ENCODE assay signal across 13 mouse cellular contexts in genomic region chr5:36918016-36918415, GRCm38 (mm10). TPM values are rescaled to one million over a fixed set of nuclear protein-coding genes. Genes with fewer than 3 reads are reported as not detected.
"Had no signal": no experiment of that assay in that cellular context is flagged by ENCODE, and none has a peak within 500 bp of the region (broad histone marks: within the 10 kb centered on the region; RNA-seq: fewer than 3 reads in every experiment).

No protein-coding gene starts in this region.

- H3K4me1 ChIP-seq: limb, embryonic 15.5 days; liver, embryonic 12.5 days had no signal

- H3K4me3 ChIP-seq: limb, embryonic 15.5 days; liver, embryonic 12.5 days; lung, embryonic 15.5 days; midbrain, embryonic 10.5 days had no signal

- H3K4me2 ChIP-seq: limb, embryonic 15.5 days; liver, embryonic 12.5 days; lung, embryonic 15.5 days had no signal

- DNase-seq: kidney, adult 9 months; kidney, postnatal 36 days; midbrain, embryonic 14.5 days; right cerebral cortex, adult 18-20 months; right cerebral cortex, postnatal 25 days; thymus, postnatal 36 days had no signal

- H3K36me3 ChIP-seq: limb, embryonic 15.5 days; liver, embryonic 12.5 days; lung, embryonic 15.5 days; midbrain, embryonic 10.5 days had no signal

- H3K9me3 ChIP-seq: limb, embryonic 15.5 days; liver, embryonic 12.5 days; lung, embryonic 15.5 days; midbrain, embryonic 10.5 days had no signal

- H3K9ac ChIP-seq: limb, embryonic 15.5 days; liver, embryonic 12.5 days; lung, embryonic 15.5 days had no signal

- ATAC-seq: liver, embryonic 12.5 days had no signal

- H3K27me3 ChIP-seq: liver, embryonic 12.5 days; lung, embryonic 15.5 days had no signal

- H3K27ac ChIP-seq: kidney, postnatal 0 days; limb, embryonic 15.5 days; liver, embryonic 12.5 days; lung, embryonic 15.5 days; midbrain, embryonic 10.5 days had no signal

RNA-seq across cellular contexts. Expression of gene Ppp2r2c, which starts 49.7 kb away (rescaled TPM):
- total RNA-seq: monocyte, adult 5-6 weeks had no signal
- polyA plus RNA-seq: thymus, postnatal 0 days had no signal
